Mouse (Mus musculus): ENCODE data around the gene Socs1. TPM values are rescaled to one million over a fixed set of nuclear protein-coding genes. Genes with fewer than 3 reads are reported as not detected.
"Not testable (repeated sequence)": the region's sequence is repeated elsewhere in the genome, so short reads cannot be mapped to it uniquely, and the experiment has no call there.

Gene Socs1
- total RNA-seq (2021), result under 1 TPM; 0.51 to 0.52 TPM
- long read RNA-seq, experiment 1, partial matches to known transcripts, result 0 of 1 reads
- long read RNA-seq, experiment 1, other reads (novel, unspliced or antisense), result 0 of 1 reads
- long read RNA-seq, experiment 2, partial matches to known transcripts, result 0 of 2 reads
- long read RNA-seq, experiment 2, other reads (novel, unspliced or antisense), result 0 of 2 reads

GRCm38 (mm10) chr16:10785371-10786231, at the start of gene Socs1:
Socs1 (minus strand) TSS chr16:10785536.
- intact Hi-C loops (cut with DNase I), result loop anchor here (2.0 to 5.0 kb wide), 3 partner anchors 47 to 215 kb away; no protein-coding TSS in a partner anchor
- DNase-seq, result peak; percentile 82 to 86

GRCm38 (mm10) chr16:10834542-10834910, 49.2 kb upstream of the Socs1 start:
- no peak for DNase-seq
- intact Hi-C loops (cut with DNase I), result loop anchor here (5.0 kb wide), 1 partner anchor 47 kb away; the partner anchor contains the start of genes Socs1 and Tnp2

- no peak for DNase-seq
- intact Hi-C loops (cut with DNase I), result no loop called here
Observed at GRCm38 (mm10) chr16:10828461-10828805, 43.1 kb upstream of the Socs1 start.

GRCm38 (mm10) chr16:10827766-10828460, 42.6 kb upstream of the Socs1 start:
- no peak for DNase-seq
- intact Hi-C loops (cut with DNase I), result no loop called here

- no peak for DNase-seq
- intact Hi-C loops (cut with DNase I), result no loop called here
Observed at GRCm38 (mm10) chr16:10827269-10827668, 41.9 kb upstream of the Socs1 start.

GRCm38 (mm10) chr16:10825840-10826239, 40.5 kb upstream of the Socs1 start:
- DNase-seq, result no peak
- intact Hi-C loops (cut with DNase I), result no loop called here

- intact Hi-C loops (cut with DNase I), result no loop called here
- DNase-seq, result no peak
Observed at GRCm38 (mm10) chr16:10824536-10824935, 39.2 kb upstream of the Socs1 start.

- intact Hi-C loops (cut with DNase I), result no loop called here
- DNase-seq, result no peak
Observed at GRCm38 (mm10) chr16:10821387-10821786, 36.1 kb upstream of the Socs1 start.

GRCm38 (mm10) chr16:10819966-10820365, 34.6 kb upstream of the Socs1 start:
- intact Hi-C loops (cut with DNase I), result no loop called here
- DNase-seq, result no peak

GRCm38 (mm10) chr16:10818579-10819135, 33.3 kb upstream of the Socs1 start:
- intact Hi-C loops (cut with DNase I), result no loop called here
- no peak for DNase-seq

- no peak for DNase-seq
- intact Hi-C loops (cut with DNase I), result no loop called here
Observed at GRCm38 (mm10) chr16:10814864-10815263, 29.5 kb upstream of the Socs1 start.

- intact Hi-C loops (cut with DNase I), result no loop called here
- DNase-seq, result no peak
Observed at GRCm38 (mm10) chr16:10813726-10814125, 28.4 kb upstream of the Socs1 start.

GRCm38 (mm10) chr16:10812865-10813371, 27.6 kb upstream of the Socs1 start, which contains the start of gene Gm11172:
Gm11172 (plus strand) TSS chr16:10812915.
- intact Hi-C loops (cut with DNase I), result no loop called here
- no peak for DNase-seq

- DNase-seq, result no peak
- intact Hi-C loops (cut with DNase I), result no loop called here
Observed at GRCm38 (mm10) chr16:10810376-10810775, 25.0 kb upstream of the Socs1 start.

- intact Hi-C loops (cut with DNase I), result no loop called here
- DNase-seq, result no peak
Observed at GRCm38 (mm10) chr16:10805789-10806527, 20.6 kb upstream of the Socs1 start, which contains the start of gene Prm1. Prm1 (minus strand) TSS chr16:10805839.

- intact Hi-C loops (cut with DNase I); DNase-seq: not testable (repeated sequence)
Observed at GRCm38 (mm10) chr16:10802420-10802819, 17.1 kb upstream of the Socs1 start.

- no peak for DNase-seq
- intact Hi-C loops (cut with DNase I), result no loop called here
Observed at GRCm38 (mm10) chr16:10796034-10796433, 10.7 kb upstream of the Socs1 start, which contains the start of gene Prm2. Prm2 (minus strand) TSS chr16:10796134.

GRCm38 (mm10) chr16:10790702-10791101, 5.4 kb upstream of the Socs1 start, which contains the start of gene Prm3:
Prm3 (minus strand) TSS chr16:10790914.
- no peak for DNase-seq
- intact Hi-C loops (cut with DNase I), result no loop called here

- no peak for DNase-seq
- intact Hi-C loops (cut with DNase I), result loop anchor here (5.0 kb wide), 1 partner anchor 43 kb away; no protein-coding TSS in a partner anchor
Observed at GRCm38 (mm10) chr16:10788866-10789265, 3.5 kb upstream of the Socs1 start.

GRCm38 (mm10) chr16:10788271-10788670, 2.9 kb upstream of the Socs1 start, which contains the start of gene Tnp2:
Tnp2 (minus strand) TSS chr16:10788660.
- no peak for DNase-seq
- intact Hi-C loops (cut with DNase I), result loop anchor here (5.0 kb wide), 1 partner anchor 44 kb away; no protein-coding TSS in a partner anchor

All from gastrocnemius, postnatal 36 days (tissue).